Mouse (Mus musculus): Measurements from ENCODE around the gene Mtfp1. TPM values are rescaled to one million over a fixed set of nuclear protein-coding genes. Genes with fewer than 3 reads are reported as not detected.
A peak's percentile ranks its signal among the peaks of the same experiment; 100 is the strongest.

Mtfp1 gene
- 8.3 and 10.9 TPM in 2 replicates for polyA plus RNA-seq (2011; ENCODE audit: insufficient read depth, insufficient read length, low read depth, missing spikeins)

DNA sequence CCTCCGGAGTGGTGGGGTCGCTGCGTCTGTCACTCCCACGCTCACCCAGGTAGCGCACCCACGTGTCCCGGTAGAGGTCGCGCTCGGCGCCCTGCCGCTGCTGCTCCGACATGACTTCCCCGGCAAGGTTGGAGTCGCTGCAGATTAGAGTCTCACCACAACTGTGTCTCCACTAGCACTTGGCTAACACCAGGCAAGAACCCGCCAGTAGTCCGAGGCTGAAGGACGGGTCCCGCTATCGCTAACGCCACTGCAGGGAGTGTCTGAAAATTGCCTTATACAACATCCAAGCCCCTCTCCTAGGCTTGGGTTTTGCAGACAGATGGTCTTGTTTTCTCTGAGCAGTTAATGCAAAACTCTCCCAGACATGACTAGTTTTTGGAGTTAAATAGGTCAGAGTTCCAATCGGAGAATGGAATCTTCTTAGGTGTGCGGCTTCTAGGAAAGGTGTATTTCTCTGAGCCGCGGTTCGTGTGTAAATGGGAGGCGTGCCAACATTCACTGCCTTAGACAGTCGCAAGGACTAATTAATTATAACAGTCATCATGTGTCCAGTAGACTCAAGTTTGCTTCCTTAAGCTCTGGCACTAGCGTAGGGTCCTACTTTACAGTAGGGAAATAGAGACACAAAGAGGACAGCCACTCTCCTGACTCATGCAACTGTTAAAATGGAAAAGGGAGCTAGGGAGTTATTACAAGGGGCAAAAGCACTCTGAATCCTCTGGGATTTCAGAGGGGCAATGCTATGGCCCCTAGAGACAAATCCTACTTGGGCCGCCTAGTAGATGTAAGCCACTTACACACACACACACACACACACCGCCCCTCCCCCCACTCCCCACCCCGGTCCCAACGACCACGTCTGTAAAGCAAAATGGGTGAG lies at the start of gene Mtfp1:
Mtfp1 (minus strand) TSS at position 275 of the 883 bp plus-strand sequence.
- TF ChIP-seq CTCF (IDR thresholded peaks at IDR 0.05; ENCODE audit: low read depth, low read length) (no peak), EP300 (IDR thresholded peaks at IDR 0.05; ENCODE audit: insufficient read depth, low read depth, low read length) (no peak), POLR2A (IDR thresholded peaks at IDR 0.05; ENCODE audit: insufficient read depth, low read length) (no peak)

DNA sequence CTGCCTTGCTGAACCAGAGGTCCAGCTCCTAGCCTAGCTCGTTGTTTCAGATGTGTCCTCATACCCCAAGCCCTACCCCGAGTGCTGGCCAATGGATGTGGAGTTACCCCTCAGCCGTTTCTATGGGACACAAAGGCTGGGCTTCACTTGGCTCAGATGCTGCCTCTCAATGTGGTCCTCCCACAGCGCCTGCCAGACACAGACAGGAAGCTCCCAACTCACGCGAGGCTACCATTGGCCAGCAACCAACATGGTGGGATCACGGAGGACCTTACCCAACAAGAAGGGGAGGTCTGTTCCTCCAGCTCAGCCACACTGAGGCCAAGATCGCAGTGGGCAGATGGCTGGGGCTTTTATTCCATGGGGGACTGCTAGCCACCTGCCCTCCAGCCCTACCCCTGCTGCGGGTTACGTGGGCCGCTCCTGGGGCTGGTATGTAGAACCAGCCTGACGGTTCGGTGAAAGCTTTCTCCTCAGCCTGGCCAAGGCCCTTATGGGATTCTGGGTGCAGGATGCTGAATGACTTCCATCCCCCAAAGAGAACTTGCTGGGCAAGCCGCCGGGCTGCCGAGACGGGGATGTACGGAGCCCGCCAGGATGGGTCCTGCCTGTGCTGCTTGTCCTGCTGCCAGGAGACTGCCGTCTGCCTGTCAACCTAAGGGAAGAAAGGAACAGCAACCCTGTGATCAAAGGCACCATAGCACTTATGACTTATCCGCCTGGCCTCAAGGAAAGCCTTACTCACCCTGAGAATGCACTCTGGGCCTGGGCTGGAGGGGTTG lies 48.2 kb upstream of the Mtfp1 start:
- no peaks in the 10 kb centered on the region for H3K4me1 ChIP-seq (ENCODE audit: control insufficient read depth, insufficient read depth, low read length)
- no peaks in the 10 kb centered on the region for H3K27me3 ChIP-seq (ENCODE audit: control insufficient read depth, insufficient read depth, low read length, poor library complexity, severe bottlenecking)
- no peak overlapping the region for H3K9ac ChIP-seq (ENCODE audit: low read depth, poor library complexity, severe bottlenecking)
- no peak overlapping the region for H3K27ac ChIP-seq (ENCODE audit: insufficient read depth, low read length)
- TF ChIP-seq POLR2A (IDR thresholded peaks at IDR 0.05; ENCODE audit: insufficient read depth, low read length) (no peak), EP300 (IDR thresholded peaks at IDR 0.05; ENCODE audit: insufficient read depth, low read depth, low read length) (no peak), CTCF (IDR thresholded peaks at IDR 0.05; ENCODE audit: low read depth, low read length) (no peak)
- H3K36me3 ChIP-seq (ENCODE audit: control insufficient read depth, insufficient read depth, low read length, poor library complexity, severe bottlenecking): no peaks in the 10 kb centered on the region
- peak overlapping the region; percentile 38 for H3K4me3 ChIP-seq (ENCODE audit: low read depth, low read length)
- no peaks in the 10 kb centered on the region for H3K9me3 ChIP-seq (replicated peaks; ENCODE audit: control insufficient read depth, insufficient read depth, low read length, poor library complexity, severe bottlenecking)

More for the DNA sequence above, at the start of gene Mtfp1:
- no peaks in the 10 kb centered on the region; the same call in 1 of the 2 replicates for H3K9me3 ChIP-seq (replicated peaks; ENCODE audit: control insufficient read depth, insufficient read depth, low read length, poor library complexity, severe bottlenecking)
- peak within 1 kb of the TSS; percentile 70 for H3K9ac ChIP-seq (ENCODE audit: low read depth, poor library complexity, severe bottlenecking)
- H3K27me3 ChIP-seq (ENCODE audit: control insufficient read depth, insufficient read depth, low read length, poor library complexity, severe bottlenecking): no peaks in the 10 kb centered on the region
- H3K4me1 ChIP-seq (ENCODE audit: control insufficient read depth, insufficient read depth, low read length): no peaks in the 10 kb centered on the region
- H3K36me3 ChIP-seq (ENCODE audit: control insufficient read depth, insufficient read depth, low read length, poor library complexity, severe bottlenecking): no peaks in the 10 kb centered on the region; the same call in none of the 2 replicates
- peak within 1 kb of the TSS; percentile 90 for H3K4me3 ChIP-seq (ENCODE audit: low read depth, low read length)
- H3K27ac ChIP-seq (ENCODE audit: insufficient read depth, low read length): peak within 1 kb of the TSS; percentile 62

- H3K36me3 ChIP-seq (ENCODE audit: control insufficient read depth, insufficient read depth, low read length, poor library complexity, severe bottlenecking): no peaks in the 10 kb centered on the region
- H3K27ac ChIP-seq (ENCODE audit: insufficient read depth, low read length): no peak overlapping the region
- no peaks in the 10 kb centered on the region for H3K4me1 ChIP-seq (ENCODE audit: control insufficient read depth, insufficient read depth, low read length)
Measured at GRCm38 (mm10) chr11:4142352-4142751, 47.1 kb upstream of the Mtfp1 start.

DNA sequence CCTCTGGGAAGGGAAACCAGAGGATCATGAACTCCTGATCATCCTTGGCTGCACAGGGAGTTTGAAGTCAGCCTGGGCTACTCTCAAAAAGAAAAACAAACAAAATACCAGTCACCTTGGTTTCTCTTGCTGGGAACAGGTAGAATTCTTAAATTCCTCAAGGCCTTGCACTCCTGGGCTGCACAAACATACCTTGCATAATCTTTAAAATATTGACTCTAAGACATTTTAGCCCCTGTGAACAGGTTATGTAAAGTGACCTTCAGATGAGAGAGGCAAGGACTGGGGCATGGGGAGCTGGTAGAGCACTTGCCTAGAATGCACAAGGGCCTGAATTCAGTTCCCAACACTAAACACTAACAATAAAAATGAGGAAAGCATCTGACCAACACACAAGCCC lies 46.3 kb upstream of the Mtfp1 start:
- H3K4me1 ChIP-seq (ENCODE audit: control insufficient read depth, insufficient read depth, low read length): no peaks in the 10 kb centered on the region
- H3K27me3 ChIP-seq (ENCODE audit: control insufficient read depth, insufficient read depth, low read length, poor library complexity, severe bottlenecking): no peaks in the 10 kb centered on the region
- H3K9me3 ChIP-seq (replicated peaks; ENCODE audit: control insufficient read depth, insufficient read depth, low read length, poor library complexity, severe bottlenecking): no peaks in the 10 kb centered on the region
- no peaks in the 10 kb centered on the region for H3K36me3 ChIP-seq (ENCODE audit: control insufficient read depth, insufficient read depth, low read length, poor library complexity, severe bottlenecking)
- no peak overlapping the region for H3K4me3 ChIP-seq (ENCODE audit: low read depth, low read length)
- TF ChIP-seq EP300 (IDR thresholded peaks at IDR 0.05; ENCODE audit: insufficient read depth, low read depth, low read length) (no peak), POLR2A (IDR thresholded peaks at IDR 0.05; ENCODE audit: insufficient read depth, low read length) (no peak), CTCF (IDR thresholded peaks at IDR 0.05; ENCODE audit: low read depth, low read length) (no peak)
- no peak overlapping the region for H3K27ac ChIP-seq (ENCODE audit: insufficient read depth, low read length)
- H3K9ac ChIP-seq (ENCODE audit: low read depth, poor library complexity, severe bottlenecking): no peak overlapping the region

More at GRCm38 (mm10) chr11:4142352-4142751, 47.1 kb upstream of the Mtfp1 start:
- TF ChIP-seq POLR2A (IDR thresholded peaks at IDR 0.05; ENCODE audit: insufficient read depth, low read length): no peak
- no peak for TF ChIP-seq EP300 (IDR thresholded peaks at IDR 0.05; ENCODE audit: insufficient read depth, low read depth, low read length)
- no peaks in the 10 kb centered on the region for H3K9me3 ChIP-seq (replicated peaks; ENCODE audit: control insufficient read depth, insufficient read depth, low read length, poor library complexity, severe bottlenecking)
- H3K27me3 ChIP-seq (ENCODE audit: control insufficient read depth, insufficient read depth, low read length, poor library complexity, severe bottlenecking): no peaks in the 10 kb centered on the region
- no peak overlapping the region for H3K9ac ChIP-seq (ENCODE audit: low read depth, poor library complexity, severe bottlenecking)
- no peak overlapping the region for H3K4me3 ChIP-seq (ENCODE audit: low read depth, low read length)

DNA sequence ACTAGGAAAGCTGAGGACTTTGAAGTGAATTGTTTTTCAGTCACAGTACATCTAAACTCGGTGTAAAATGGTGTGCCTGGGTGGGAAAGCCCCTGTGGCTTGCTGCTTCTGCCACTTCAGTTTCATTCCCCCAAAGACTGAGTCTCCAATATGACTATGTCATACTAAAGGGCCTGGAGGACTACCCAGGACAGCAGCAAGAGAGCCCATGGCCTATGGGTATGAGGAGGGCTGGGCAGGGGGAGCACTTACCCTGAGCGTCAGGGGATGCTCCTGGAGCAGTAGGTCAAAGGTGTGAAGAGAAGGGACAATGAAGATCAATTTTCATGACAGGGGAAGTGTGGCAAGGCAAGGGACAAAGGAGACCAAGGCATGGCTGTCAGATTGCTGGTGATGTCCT lies 43.7 kb upstream of the Mtfp1 start:
- no peak overlapping the region for H3K9ac ChIP-seq (ENCODE audit: low read depth, poor library complexity, severe bottlenecking)
- no peaks in the 10 kb centered on the region for H3K27me3 ChIP-seq (ENCODE audit: control insufficient read depth, insufficient read depth, low read length, poor library complexity, severe bottlenecking)
- H3K36me3 ChIP-seq (ENCODE audit: control insufficient read depth, insufficient read depth, low read length, poor library complexity, severe bottlenecking): no peaks in the 10 kb centered on the region
- no peaks in the 10 kb centered on the region for H3K9me3 ChIP-seq (replicated peaks; ENCODE audit: control insufficient read depth, insufficient read depth, low read length, poor library complexity, severe bottlenecking)
- H3K4me1 ChIP-seq (ENCODE audit: control insufficient read depth, insufficient read depth, low read length): no peaks in the 10 kb centered on the region
- no peak overlapping the region for H3K27ac ChIP-seq (ENCODE audit: insufficient read depth, low read length)
- TF ChIP-seq CTCF (IDR thresholded peaks at IDR 0.05; ENCODE audit: low read depth, low read length): no peak
- no peak for TF ChIP-seq EP300 (IDR thresholded peaks at IDR 0.05; ENCODE audit: insufficient read depth, low read depth, low read length)
- TF ChIP-seq POLR2A (IDR thresholded peaks at IDR 0.05; ENCODE audit: insufficient read depth, low read length): no peak
- H3K4me3 ChIP-seq (ENCODE audit: low read depth, low read length): no peak overlapping the region
